Mouse (Mus musculus): Measurements from ENCODE around the gene Cdk10.

Gene Cdk10

DNA sequence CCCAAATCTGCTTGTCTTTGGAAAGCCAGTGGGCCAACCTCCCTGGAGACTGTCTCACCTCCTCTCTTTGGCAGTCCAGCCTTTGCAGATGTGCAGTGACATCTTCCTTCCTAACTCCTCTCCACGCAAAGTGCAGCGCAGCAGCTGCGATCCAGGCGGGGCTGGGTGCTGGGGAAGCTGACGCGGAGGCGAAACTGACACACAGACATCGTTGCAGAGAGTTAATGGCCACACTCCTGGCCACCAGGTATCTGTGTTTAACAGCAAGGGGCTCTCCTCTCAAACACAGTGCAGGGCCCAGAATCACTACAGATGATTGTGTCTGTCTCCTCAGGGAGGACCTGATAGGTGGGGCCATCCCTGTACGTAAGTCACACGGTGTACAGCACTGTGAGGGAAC, 46.5 kb downstream of the Cdk10 start:
- CTCF ChIA-PET: no interaction called here

DNA sequence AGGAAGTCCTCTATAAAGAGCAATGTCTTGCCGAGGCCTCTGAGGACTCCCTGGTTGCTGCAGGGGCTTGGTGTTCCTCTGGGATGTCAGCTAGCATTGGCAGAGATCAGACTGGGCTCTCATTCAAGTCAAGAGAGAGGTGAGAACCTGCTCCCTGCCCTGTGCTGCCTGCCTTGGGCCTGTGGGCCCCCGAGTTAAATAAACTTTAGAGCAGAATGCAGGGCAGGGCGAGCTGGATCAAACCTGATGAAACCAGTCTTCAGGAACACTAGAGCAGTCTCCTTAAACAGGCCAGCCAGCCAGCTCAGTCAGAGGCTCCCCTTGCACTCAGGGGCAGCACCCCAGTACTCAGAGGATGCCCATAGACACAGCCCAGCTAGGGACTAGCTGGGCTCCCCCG, 47.3 kb downstream of the Cdk10 start:
- CTCF ChIA-PET: no interaction called here

DNA sequence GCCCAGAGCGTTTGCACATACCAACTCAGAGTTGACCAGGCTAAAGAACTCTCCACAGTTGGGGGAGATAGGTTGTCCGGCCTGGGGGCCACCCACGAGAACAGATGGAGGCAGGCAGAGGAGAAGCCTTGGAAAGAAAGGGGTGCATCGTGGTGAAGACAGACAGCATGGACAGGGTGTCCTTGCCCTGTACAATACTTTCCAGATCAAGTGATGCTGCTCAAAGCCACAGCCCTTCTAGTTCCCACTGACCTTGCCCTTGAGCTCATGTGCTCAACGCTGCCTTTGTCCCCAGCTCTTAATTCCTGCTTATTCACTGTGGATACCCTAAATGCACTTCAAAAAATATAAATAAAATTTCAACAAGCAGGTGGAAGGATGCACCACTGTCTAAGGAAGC, 49.8 kb downstream of the Cdk10 start:
- CTCF ChIA-PET: no interaction called here

DNA sequence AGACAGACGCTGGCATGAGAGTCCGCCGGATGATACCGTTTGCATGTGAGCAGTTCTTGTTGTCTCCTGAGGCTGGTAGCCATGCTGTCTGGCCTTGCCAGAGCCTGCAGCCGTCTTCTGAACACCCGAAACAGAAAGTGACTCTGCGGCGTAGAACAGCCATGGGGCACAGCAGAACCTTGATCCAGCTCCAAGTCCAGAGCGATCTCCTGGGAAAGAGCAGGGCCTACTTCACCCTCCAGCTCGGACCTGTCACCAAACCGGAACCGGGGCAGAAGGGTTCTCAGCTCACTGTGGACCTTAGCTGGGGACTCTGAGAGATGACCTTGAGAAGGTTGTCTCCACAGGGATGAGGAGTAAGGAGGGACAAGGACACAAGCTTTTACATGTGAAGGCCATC, 50.5 kb downstream of the Cdk10 start:
- CTCF ChIA-PET: no interaction called here

DNA sequence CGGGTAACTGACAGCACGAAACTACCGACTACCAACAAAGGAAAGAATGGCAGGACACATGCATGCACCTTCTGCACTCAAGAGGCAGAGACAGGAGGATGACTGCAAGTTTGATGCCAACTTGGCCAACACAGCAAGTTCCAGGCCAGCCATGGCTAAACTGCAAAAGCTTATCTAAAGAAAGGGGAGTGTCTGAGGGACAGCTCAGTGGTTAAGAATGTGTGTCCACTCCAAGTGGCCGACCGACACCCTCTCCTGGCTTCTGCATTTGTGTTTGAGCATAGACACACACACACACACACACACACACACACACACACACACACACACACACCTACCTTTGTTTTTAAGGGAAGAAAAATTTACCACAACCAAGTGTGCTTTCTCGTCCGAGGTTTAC, 53.8 kb downstream of the Cdk10 start:
- CTCF ChIA-PET: interaction anchor here (0.6 kb wide), 1 partner anchor 380 kb away, joined by 5 read pairs; no protein-coding TSS in a partner anchor

DNA sequence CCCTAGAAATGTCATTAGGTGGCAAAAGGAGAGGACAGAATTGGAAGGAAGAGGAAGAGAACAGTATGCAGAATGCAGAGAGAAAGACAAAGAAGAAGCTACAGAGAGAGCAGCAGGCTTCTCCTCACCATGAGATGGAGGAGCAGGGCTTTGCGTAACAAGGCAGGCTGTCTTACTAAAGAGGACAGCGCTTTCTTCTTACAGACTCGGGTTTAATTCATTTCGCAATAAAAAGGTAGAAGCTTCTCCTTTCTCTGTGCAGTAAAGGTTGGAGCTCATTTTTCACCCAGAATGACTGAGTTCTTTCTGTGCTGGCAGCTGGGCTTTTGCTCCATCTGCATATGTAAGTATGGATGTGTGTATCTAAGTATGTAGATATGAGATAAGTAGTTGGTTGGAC, 55.2 kb downstream of the Cdk10 start:
- CTCF ChIA-PET: no interaction called here

DNA sequence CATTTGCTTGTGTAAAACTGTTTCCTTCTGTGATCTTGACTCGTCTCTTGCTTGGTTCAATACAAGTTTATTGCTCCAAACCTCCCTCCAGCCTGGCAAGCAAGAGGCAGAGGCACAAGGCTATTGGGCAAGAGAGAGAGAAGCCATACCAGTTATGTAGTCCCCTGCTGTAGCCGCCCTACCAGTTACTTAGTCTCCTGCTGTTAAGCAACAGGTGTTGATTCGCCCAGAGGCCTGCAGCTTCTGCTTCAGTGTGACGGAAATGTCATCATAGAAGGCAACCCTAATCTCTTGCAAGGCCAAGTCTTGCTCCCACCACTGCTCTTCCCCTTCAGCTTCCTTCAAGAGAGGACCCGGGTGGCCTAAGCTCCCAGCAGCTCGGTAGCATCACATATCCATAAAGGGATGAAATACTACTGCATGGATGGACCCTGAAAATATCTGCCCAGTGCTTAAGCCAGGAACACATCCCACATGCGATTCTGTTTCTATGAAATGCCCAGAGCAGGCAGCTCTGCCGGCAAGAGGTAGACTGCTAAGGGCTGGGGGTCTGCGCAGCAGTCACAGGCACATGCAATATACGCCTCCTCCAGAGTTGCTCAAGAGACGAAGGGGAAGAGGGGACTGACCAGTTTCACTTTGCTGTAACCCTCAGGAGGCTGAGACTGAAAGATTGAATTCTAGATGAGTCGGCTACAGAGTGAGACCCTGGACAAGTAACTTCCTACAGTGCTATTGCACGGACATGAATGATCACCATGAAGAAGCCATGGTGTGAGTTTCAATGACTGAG, 55.9 kb downstream of the Cdk10 start:
- CTCF ChIA-PET: no interaction called here
